Mouse (Mus musculus) kidney, postnatal 36 days (tissue): ENCODE measurements at regions not wholly inside any gene's neighbourhood (a gene's known extent, or its start where the extent isn't known, plus 50 kb on each side); places are given as distances from the start of the nearest gene placed in this dataset.

ENCODE experiments used
- DNase-seq, 2 experiments: peaks; one replicate each; pipeline ENCODE4 v3.0.0; 2021 to 2022; ENCODE audit warnings: mixed read lengths in 2 of 2

DNA sequence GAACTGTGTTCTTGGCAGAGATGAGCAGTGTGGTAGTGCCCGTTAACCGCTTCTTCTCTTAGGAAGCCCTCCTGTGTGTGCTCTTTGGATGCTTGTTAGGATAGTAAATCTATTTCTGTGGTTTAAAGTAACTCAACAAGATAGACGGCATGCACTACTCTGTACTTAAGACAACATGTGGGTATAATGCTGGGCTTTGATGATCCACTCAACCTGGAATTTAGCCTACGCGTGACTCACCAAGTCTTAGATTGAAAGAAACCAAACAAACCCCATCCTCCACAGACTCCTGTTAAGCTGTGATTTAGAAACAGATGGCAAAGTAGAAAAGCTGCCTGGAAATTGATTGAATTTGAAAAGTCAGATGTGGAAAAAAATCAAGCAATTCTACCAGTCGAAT is 673.5 kb downstream of the Olfm4 start:
- DNase-seq = no peak

DNA sequence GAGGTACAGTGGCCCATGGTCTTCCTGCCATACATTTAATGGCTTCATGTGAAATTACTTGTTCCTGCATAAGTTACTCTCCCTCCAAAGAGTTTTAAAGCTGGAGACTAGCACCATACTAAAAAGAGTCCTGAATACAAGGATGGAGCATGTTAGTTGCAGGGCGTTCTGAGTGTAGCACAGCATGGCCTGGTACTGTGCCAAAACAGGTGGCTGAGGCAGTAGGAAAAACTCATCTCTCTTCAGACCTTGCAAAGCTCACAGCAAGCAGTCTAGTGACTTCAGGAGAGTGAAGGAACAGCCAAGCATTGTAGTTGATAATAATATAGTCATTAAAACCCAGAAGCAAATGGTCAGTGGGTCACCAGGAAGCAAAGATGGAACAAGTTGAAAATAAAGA is 699.0 kb downstream of the Olfm4 start:
- DNase-seq = no peak

DNA sequence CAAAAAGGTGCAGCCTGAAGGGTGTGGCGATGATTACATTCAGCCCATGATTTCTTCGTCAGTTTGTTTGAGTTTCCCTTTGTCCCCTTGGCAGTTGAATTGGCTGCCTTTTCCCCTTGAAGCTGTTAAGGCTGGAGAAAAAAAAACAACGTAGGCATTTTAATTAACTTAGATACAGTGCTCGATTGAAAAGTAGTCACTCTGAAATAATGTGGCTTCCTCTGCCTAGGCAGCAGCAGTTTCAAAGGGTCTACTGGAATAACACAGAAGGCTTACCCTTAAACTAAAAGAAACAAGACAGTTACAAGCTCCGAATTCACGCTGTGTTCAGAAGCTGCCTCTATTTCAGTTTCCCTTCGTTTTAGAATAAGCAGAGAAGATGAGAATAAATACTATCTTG is 699.4 kb downstream of the Olfm4 start:
- DNase-seq = no peak

- DNase-seq = peak in 1 of 2 experiments; percentile 1
Measured at GRCm38 (mm10) chr14:80683703-80684102, 699.8 kb downstream of the Olfm4 start.

DNA sequence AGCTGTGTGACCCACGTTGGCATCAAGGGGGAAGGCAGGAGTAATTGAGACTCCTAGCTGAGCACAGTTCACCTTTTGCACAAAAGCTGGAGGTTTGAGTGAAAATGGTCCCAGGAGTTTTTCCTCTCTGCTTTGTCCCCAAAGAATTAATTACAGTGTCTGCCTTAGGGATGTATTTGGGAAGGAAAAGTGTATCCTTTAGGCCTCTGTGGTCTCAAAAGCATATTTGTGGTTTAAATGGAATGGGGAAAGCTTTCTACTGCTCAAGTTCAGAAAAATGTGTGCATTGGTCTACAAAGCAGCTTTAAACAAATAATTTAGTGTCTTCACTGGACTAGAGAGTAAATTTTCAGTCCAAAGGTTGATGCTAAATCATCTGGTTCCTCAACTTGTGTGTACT is 706.6 kb downstream of the Olfm4 start:
- DNase-seq = no peak

DNA sequence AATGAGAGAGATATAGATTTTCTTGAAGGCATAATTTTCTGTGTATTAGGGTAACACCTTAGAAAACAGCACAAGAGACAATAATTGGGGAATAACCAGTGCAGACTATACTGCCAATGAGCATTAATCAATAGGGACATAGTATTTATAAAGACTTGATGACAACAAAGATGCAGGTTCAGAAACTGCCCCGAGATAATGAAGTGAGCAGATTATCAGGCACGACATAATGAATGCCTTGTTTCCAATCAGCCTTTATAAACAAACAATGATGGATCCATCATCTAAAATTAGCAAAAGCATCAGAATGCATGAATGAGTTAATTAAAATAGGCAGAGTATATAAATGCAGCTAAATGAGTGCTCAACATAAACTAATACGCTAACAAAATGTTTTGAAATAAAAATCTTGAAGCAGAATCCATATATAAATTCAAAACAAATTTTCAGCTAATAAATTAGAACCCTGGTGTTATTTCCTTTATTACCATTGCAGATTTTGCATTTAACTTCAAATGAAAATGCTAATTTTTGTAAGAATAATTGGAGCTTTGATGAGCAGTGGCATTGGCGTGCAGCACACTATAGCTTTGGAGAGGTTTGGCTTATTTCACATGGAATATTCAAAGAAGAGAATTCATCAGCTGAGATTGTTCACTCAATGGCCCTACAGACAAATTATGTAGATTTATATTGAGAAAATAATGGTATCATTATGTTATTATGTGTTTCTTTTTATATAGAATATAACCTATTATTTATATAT is 739.1 kb downstream of the Olfm4 start:
- no peak for DNase-seq

GRCm38 (mm10) chr14:80731194-80731593 is 747.3 kb downstream of the Olfm4 start:
- no peak for DNase-seq
